Mouse (Mus musculus) spleen, adult 2 months (tissue): Measurements from ENCODE around the gene Gpam. TPM values are rescaled to one million over a fixed set of nuclear protein-coding genes. Genes with fewer than 3 reads are reported as not detected.

ENCODE experiments used
- DNase-seq, 2 experiments: peaks; one replicate each; pipeline versions ENCODE4 v3.0.0 to v3.0.0-alpha.2; 2012 to 2021; ENCODE audit warnings: low spot score in 2 of 2, low read depth in 1 of 2
- H3K27ac ChIP-seq: fragments of 200-500 bp; 2 replicates; pipeline ENCODE4 v1.5.1; 2012; ENCODE audit warnings: low read length, inconsistent platforms; ENCODE audit not compliant: insufficient read depth
- H3K27me3 ChIP-seq: fragments of 200-500 bp; 2 replicates; pipeline ENCODE4 v1.6.1; 2012; ENCODE audit warnings: mild to moderate bottlenecking, moderate library complexity, low read length, inconsistent platforms; ENCODE audit not compliant: control insufficient read depth, insufficient read depth
- H3K36me3 ChIP-seq: fragments of 200-500 bp; 2 replicates; pipeline ENCODE4 v1.6.1; 2012; ENCODE audit warnings: mild to moderate bottlenecking, low read length, inconsistent platforms; ENCODE audit not compliant: control insufficient read depth, insufficient read depth
- H3K4me1 ChIP-seq: fragments of 200-500 bp; 2 replicates; pipeline ENCODE4 v1.6.1; 2011; ENCODE audit warnings: inconsistent platforms; ENCODE audit not compliant: control insufficient read depth, insufficient read depth, insufficient read length
- H3K4me3 ChIP-seq: fragments of 200-500 bp; 2 replicates; pipeline ENCODE4 v1.5.1; 2011; ENCODE audit warnings: mild to moderate bottlenecking, inconsistent platforms; ENCODE audit not compliant: insufficient read depth, insufficient read length; ENCODE audit errors: extremely low read depth
- CTCF ChIP-seq: fragments of 200-500 bp; IDR thresholded peaks from 2 replicates; pipeline ENCODE4 v1.5.1; 2011; ENCODE audit warnings: mild to moderate bottlenecking, inconsistent platforms; ENCODE audit not compliant: insufficient read depth, insufficient read length, insufficient replicate concordance; ENCODE audit errors: extremely low read depth
- POLR2A ChIP-seq: fragments of 200-500 bp; IDR thresholded peaks from 2 replicates; pipeline ENCODE4 v1.6.1; 2011; ENCODE audit warnings: low read depth, low read length, inconsistent platforms
- WGBS: fragments of 180-500 bp; shearing (Covaris S2); methylation state at CpG from one replicate; pipeline ENCODE4 v1.1.7; 2018; 5-methylcytosine and 5-hydroxymethylcytosine counted together
- polyA plus RNA-seq: library from polyadenylated mRNA; depleted of rRNA; stranded (reverse); fragments of >200 nt; gene quantifications from 2 replicates; pipeline ENCODE4 v1.2.3, GENCODE M21; 2012

The Gpam gene
- polyA plus RNA-seq, 1 experiment, result 6.2 TPM

DNA sequence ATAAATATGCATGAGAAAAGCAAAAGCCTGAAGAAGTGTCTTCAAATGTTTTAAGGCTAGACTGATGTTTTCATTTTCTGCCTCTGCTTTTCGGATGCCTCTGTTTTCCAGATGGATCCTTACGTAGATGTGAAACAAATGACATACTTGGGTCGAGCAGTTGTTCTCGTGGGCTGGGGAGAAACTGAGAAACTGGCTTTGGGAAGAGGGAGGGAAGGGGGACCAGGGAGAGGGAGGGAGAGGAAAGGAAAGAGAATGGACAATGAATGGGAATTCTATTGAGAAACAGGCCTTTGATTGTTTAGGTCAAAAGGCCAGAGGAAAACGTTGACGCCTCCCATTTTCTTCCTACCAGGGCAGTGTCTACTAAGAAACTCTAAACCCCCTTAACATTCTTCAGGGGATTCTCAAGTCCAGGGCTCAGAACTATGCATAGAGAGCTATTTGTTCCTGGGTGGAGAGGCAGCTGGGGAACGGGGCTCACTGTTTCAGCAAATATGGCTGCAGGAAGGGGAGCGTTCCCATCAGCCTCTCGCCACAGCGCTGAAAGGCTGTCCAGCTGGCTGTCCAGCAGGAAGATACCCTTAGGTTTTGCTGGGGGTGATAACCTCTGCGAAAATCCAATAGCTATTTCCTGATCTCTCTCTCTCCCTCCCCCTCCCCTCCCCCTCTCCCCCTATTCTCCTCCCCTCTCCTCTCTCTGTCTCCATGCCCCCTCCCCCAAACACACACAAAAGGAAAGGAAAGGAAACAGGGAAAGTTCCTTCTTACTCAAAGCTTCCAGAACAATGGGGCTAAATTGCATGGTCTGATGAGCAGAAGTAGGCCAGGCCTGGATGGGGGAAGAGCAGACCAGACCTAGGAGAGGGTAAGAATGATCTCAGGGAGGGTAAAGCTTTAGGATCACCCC, 16.6 kb upstream of the Gpam start:
- WGBS, result 71% methylated on average over 11 of the region's 11 CpGs

DNA sequence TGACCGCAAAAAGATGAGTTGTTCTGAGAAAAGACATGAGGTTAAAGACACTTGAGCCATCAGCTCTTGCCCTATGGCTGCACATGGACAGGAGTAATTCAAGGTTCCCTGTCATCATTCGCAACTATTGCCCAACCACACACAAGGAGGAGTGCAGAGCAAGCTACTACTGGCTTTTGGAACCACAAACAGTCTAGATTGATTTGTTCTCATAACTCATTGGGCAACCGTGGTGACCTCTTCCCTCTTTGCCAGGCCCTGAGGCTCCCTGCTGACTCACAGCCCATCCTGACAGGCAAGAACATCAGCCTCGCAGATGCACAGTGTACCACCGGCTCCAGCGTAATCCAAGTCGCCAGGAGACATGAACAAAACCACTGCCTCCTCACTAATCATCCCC, 12.3 kb upstream of the Gpam start:
- Histone ChIP-seq H3K4me3 (no peak overlapping the region), H3K36me3 (no peaks in the 10 kb centered on the region), H3K4me1 (peaks cover 2% of the 10 kb centered on the region; the same call in 1 of the 2 replicates), H3K27me3 (no peaks in the 10 kb centered on the region), H3K27ac (no peak overlapping the region)
- 77% methylated on average over 7 of the region's 7 CpGs for WGBS
- no peak for DNase-seq
- TF ChIP-seq POLR2A (no peak), CTCF (no peak)

More for the DNA sequence above, 16.6 kb upstream of the Gpam start:
- no peak for DNase-seq
- no peak overlapping the region for H3K4me3 ChIP-seq
- H3K27ac ChIP-seq, result no peak overlapping the region
- peaks cover 8% of the 10 kb centered on the region; the same call in 1 of the 2 replicates for H3K4me1 ChIP-seq
- no peaks in the 10 kb centered on the region for H3K36me3 ChIP-seq
- H3K27me3 ChIP-seq, result no peaks in the 10 kb centered on the region
- TF ChIP-seq CTCF (no peak), POLR2A (no peak)

DNA sequence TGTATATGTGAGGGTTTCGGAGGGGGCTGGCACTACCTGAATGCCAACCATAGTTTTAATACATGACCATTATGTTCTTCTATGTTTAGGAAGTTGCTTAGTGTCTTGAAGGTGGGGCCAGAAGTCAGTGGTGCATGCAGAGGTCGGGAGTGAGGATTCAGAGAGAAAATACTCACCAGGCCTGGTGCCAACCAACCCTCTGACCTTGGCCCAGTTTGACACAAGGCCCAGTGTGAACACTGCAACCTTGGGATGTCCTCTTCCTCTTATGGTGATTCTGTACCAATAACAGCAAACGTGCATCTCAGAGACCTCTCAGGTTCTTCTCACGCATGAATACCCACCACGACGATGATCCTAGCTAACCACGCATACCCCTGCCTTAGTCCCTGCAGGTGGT, 11.5 kb upstream of the Gpam start:
- H3K27me3 ChIP-seq, result no peaks in the 10 kb centered on the region
- H3K36me3 ChIP-seq, result no peaks in the 10 kb centered on the region
- H3K27ac ChIP-seq, result no peak overlapping the region
- no peak overlapping the region for H3K4me3 ChIP-seq
- WGBS, result 47% methylated on average over 7 of the region's 7 CpGs
- no peak for DNase-seq
- H3K4me1 ChIP-seq, result peaks cover 2% of the 10 kb centered on the region; the same call in 1 of the 2 replicates
- TF ChIP-seq POLR2A, result no peak
- no peak for TF ChIP-seq CTCF

DNA sequence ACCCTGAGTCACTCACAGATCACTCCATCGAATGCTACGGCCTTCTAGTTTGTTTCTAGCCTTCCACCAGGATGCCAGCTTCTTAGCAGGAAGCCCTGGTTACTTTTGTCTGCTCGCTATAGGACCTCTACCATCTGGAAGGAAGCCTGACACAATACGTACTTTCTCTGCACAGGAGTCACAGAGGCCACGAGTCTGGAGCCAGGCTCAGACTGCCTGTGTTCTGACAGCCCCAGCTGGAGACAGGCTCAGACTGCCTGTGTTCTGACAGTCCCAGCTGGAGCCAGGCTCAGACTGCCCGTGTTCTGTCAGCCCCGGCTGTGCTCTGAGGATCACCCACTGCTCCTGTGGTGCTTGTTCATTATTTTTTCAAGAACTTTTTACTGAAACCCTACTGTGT, 10.8 kb upstream of the Gpam start:
- H3K36me3 ChIP-seq, result no peaks in the 10 kb centered on the region
- WGBS, result 50% methylated on average over 7 of the region's 7 CpGs
- H3K27me3 ChIP-seq, result no peaks in the 10 kb centered on the region
- DNase-seq, result no peak
- H3K4me1 ChIP-seq, result peaks cover 2% of the 10 kb centered on the region; the same call in 1 of the 2 replicates
- no peak overlapping the region for H3K4me3 ChIP-seq
- no peak for TF ChIP-seq POLR2A
- TF ChIP-seq CTCF, result no peak
- no peak overlapping the region for H3K27ac ChIP-seq

DNA sequence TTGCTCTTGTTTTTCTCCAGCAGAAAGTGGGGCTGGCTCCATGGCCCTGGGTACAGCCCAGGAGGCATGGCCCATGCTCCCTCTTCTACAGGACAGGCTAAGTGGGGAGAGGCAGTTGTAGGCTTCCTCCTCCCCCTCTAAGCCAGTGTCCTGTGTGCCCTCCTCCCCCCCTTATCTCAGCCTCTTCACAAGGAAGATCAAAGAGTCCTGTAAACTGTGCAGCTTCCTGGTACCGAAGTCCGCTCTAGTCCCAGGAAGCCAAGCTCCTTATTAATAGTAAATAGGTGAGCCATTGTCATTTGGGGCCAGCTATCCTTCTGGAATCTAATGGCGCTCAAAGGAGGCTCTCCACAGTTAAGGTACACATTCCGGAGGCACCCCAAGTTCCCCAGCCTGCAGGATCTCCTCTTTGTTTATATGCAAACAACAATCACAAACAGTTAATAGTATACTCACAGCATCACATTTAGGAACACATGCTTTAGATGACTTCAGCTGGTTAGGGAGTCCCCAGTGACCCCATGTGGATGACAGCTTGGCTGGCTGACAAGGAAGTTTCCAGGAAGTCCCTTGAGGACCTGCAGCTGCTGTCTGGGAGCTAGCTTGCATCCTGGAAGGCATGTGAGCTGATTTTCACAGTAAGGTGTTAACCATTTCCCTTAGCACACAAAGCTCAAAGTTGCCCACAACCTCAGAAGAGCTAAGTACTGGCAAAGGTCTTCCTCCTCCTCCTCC, 9.8 kb upstream of the Gpam start:
- Histone ChIP-seq H3K4me1 (peaks cover 2% of the 10 kb centered on the region; the same call in 1 of the 2 replicates), H3K27ac (no peak overlapping the region), H3K27me3 (no peaks in the 10 kb centered on the region), H3K36me3 (no peaks in the 10 kb centered on the region), H3K4me3 (no peak overlapping the region)
- DNase-seq, result no peak
- 51% methylated on average over 4 of the region's 4 CpGs for WGBS
- TF ChIP-seq POLR2A, result no peak
- TF ChIP-seq CTCF, result no peak

DNA sequence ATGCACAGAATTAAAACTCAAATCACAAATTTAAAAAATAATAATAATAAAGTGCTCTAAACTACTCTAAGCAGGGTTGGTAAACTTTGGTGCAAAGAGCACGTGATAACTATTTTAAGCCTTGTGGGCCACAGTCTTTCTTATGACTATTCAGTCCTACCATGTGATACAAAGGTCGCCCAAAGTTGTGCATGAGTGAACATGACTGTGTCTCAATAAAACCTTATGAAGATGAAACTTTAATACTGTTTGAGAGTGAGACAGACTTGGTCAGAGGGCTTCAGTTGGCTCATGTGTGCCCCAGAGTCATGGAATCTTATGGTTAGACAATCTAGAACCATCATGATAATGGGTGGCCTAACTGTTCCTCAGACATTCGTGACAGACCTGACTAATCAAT, 8.9 kb upstream of the Gpam start:
- no peaks in the 10 kb centered on the region for H3K36me3 ChIP-seq
- H3K4me1 ChIP-seq, result peaks cover 2% of the 10 kb centered on the region; the same call in 1 of the 2 replicates
- no peak for TF ChIP-seq POLR2A
- TF ChIP-seq CTCF, result no peak
- DNase-seq, result no peak
- H3K27me3 ChIP-seq, result no peaks in the 10 kb centered on the region
- H3K27ac ChIP-seq, result no peak overlapping the region
- H3K4me3 ChIP-seq, result no peak overlapping the region
- 54% methylated on average over 3 of the region's 3 CpGs for WGBS

DNA sequence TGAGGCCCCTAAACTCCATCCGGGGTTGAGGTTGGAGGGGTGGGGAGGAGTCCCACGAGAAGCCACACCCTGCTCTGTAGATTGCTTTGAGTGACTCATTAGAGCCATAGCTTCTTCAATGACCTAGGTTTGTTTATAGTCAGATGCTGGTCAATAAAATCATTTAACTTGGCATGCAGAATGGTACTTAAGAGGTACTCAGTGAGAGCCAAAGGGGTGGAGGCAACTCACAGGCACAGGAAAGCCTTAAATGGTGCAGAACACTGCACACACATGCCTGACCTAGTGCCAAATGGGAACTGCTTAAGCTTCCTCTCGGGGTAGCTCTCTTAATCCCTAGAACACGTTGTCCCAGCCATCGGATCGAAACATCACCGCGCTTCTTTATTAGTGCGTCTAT, 7.5 kb upstream of the Gpam start:
- WGBS, result 64% methylated on average over 9 of the region's 9 CpGs
- DNase-seq, result no peak
- H3K27ac ChIP-seq, result no peak overlapping the region

More for the DNA sequence above, 7.5 kb upstream of the Gpam start:
- TF ChIP-seq CTCF, result no peak
- TF ChIP-seq POLR2A, result no peak
- Histone ChIP-seq H3K27me3 (no peaks in the 10 kb centered on the region), H3K36me3 (no peaks in the 10 kb centered on the region), H3K4me3 (no peak overlapping the region), H3K4me1 (peaks cover 2% of the 10 kb centered on the region; the same call in 1 of the 2 replicates)
